ENCODE assay signal across 18 mouse cellular contexts in genomic region chr9:22224066-22224465, GRCm38 (mm10). TPM values are rescaled to one million over a fixed set of nuclear protein-coding genes. Genes with fewer than 3 reads are reported as not detected.
"Had no signal": no experiment of that assay in that cellular context is flagged by ENCODE, and none has a peak within 500 bp of the region (broad histone marks: within the 10 kb centered on the region; RNA-seq: fewer than 3 reads in every experiment).

No protein-coding gene starts in this region.

- H3K27ac ChIP-seq: midbrain, embryonic 10.5 days; midbrain, embryonic 12.5 days; neural tube, embryonic 12.5 days had no signal

- H3K9me3 ChIP-seq: midbrain, embryonic 10.5 days; midbrain, embryonic 12.5 days; neural tube, embryonic 12.5 days had no signal

- H3K27me3 ChIP-seq: midbrain, embryonic 12.5 days; neural tube, embryonic 12.5 days had no signal

- H3K36me3 ChIP-seq: midbrain, embryonic 12.5 days; neural tube, embryonic 12.5 days had no signal

- ATAC-seq: midbrain, embryonic 16.5 days had no signal

- H3K4me3 ChIP-seq: midbrain, embryonic 12.5 days; neural tube, embryonic 12.5 days had no signal

- H3K9ac ChIP-seq: lung, embryonic 14.5 days; midbrain, embryonic 12.5 days; neural tube, embryonic 12.5 days had no signal

- DNase-seq: lung, adult 18-20 months; lung, embryonic 14.5 days; lung, postnatal 10 days; lung, postnatal 4 days; midbrain, embryonic 14.5 days; right cerebral cortex, postnatal 25 days; right cerebral cortex, postnatal 4 days; spleen, adult 18-20 months; thymus, adult 18-20 months had no signal

RNA-seq across cellular contexts. Expression of gene Zfp872, which starts 36.2 kb away (rescaled TPM):
- total RNA-seq: megakaryocyte, adult 5-6 weeks; megakaryocyte-erythroid progenitor cell, adult 5-6 weeks; neutrophil, adult 5-6 weeks had no signal
- polyA plus RNA-seq: myocyte; small intestine, adult 2 months had no signal
